Mouse (Mus musculus): ENCODE measurements around the gene Gm960.

The Gm960 gene

DNA sequence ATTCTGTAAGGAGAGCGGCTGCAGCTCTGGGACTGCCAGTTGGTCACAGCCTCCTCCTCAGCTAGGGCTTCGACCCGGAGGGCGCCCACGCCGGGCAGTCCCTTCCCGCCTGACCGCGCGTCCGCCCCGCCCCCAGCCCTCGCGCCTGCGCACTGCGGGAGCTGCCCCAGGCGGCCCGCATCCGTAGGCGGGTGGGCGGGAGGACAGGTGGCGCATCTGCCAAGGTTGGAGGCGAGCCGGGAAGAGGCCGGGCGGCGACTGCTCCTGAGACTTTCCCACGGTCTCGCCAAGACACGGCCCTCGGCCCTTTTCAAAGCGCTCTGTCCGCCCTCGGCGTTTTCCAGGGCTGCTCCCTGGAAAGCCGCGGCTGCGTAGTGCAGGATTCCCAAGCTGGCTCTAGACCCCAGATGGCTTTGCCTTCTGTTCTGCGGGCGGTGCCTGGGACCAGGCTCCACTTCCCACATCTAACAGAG is at the start of gene Gm960:
Gene Gm960 (minus strand): TSS at position 464 of the 473 bp plus-strand sequence.
- DNase-seq (ENCODE audit: low spot score in 2 of 2), result peak; percentile 67 to 87

DNA sequence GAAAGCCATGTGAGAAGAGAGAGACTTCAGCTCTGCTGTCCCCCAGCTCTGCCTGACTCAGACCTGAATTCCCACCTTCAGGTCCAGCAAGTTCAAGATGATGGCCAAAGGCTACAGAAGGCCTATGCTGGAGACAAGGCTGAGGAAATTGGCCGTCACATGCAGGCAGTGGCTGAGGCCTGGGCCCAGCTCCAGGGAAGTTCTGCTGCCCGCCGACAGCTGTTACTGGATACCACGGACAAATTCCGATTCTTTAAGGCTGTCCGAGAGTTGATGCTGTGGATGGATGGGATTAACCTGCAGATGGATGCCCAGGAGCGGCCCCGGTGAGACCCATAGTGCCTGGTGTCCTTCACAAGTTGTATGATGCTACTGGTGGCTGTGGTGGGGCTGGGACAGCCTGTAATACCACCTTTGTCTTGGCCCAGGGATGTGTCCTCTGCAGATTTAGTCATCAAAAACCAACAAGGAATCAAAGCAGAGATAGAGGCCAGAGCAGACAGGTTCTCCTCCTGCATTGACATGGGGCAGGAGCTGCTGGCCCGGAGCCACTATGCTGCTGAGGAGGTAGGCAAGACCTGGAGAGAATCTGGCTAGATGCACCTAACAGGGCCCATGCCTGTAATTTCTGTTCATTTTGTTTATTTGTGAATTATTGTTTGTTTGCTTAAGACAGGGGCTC is 49.3 kb upstream of the Gm960 start:
- no peak for DNase-seq (ENCODE audit: low spot score in 2 of 2)

DNA sequence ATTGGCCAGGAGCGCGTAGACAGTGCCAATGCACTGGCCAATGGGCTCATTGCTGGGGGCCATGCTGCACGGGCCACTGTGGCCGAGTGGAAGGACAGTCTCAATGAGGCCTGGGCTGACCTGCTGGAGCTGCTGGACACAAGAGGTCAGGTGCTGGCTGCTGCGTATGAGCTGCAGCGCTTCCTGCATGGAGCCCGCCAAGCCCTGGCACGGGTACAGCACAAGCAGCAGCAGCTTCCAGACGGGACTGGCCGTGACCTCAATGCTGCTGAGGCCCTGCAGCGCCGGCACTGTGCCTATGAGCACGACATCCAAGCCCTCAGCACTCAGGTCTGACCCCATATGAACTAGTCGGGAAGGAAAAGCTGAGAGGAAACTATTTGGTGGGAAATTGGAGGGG is 48.1 kb upstream of the Gm960 start:
- peak in 1 of 2 experiments; percentile 33 for DNase-seq (ENCODE audit: low spot score in 2 of 2)

DNA sequence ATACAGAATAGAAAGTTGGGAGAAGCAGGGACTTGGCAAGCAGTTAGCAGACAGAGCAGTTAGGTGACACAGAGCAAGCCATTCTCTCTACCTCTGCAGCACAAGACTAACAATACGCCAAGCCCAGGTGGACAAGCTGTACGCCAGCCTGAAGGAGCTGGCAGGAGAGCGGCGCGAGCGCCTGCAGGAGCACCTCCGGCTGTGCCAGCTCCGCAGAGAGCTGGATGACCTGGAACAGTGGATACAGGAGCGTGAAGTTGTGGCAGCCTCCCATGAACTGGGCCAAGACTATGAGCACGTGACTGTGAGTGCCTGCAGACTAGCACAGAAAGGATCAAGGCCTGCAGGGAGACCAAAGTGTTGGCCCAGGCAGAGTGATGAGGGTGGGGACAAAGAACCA is 47.2 kb upstream of the Gm960 start:
- DNase-seq (ENCODE audit: low spot score in 2 of 2), result no peak

DNA sequence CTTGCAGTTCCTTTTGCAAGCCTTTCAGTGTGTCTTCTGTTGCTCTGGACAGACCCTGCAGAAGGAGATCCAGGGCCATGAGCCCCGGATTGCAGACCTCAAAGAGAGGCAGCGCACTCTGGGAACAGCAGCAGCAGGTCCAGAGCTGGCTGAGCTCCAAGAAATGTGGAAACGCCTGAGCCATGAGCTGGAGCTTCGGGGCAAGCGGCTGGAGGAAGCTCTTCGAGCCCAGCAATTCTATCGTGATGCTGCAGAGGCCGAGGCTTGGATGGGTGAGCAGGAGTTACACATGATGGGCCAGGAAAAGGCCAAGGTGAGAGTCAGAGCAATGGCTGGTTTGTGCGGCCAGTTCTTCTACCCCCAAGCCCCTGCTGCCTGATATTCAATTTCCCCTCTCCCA is 46.6 kb upstream of the Gm960 start:
- no peak for DNase-seq (ENCODE audit: low spot score in 2 of 2)

DNA sequence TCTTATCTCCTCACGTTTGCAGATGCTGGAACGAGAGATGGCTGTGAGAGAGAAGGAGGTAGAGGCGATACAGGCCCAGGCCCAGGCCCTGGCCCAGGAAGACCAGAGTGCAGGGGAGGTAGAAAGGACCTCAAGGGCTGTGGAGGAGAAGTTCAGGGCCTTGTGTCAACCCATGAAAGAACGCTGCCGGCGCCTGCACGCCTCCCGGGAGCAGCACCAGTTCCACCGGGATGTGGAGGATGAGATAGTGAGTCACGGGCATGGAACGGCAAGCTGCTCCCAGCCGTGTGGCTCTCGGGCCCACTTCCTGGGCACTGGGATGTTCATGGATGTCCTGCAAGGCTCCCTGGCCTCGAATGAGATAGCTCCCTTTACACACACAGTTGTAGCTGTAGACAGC is 45.6 kb upstream of the Gm960 start:
- no peak for DNase-seq (ENCODE audit: low spot score in 2 of 2)

DNA sequence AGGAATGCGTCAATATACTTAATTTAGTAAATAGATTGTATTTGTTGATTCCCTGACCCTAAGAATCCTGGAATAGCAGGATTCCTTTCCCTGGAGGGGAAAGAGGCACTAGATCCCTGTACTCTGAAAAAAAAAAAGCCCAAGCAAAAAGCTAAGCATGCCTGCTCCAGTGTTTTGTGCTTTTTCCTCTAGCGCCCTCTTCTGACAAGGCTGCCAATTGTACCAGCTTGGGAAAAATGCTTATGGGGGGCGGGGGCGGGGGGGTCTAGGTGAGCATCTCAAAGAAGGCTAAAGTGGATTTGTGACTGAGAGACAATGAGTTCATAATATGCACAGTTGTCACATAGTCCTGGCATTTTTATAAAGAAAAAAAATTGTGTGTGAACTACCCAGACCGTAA is 45.1 kb upstream of the Gm960 start:
- DNase-seq (ENCODE audit: low spot score in 2 of 2), result peak in 1 of 2 experiments; percentile 48

DNA sequence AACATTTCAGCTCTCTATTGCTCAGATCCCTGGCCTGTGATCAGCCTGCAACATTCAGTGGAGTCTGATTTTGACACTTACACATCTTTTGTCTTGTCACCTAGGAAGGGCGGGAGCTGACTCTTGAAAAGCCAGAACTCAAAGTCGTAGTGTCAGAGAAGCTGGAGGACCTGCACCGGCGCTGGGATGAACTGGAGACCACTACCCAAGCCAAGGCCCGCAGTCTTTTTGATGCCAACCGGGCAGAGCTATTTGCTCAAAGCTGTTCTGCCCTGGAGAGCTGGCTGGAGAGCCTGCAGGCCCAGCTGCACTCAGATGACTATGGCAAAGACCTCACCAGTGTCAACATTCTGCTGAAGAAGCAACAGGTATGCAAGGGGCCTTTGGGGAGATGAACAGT is 43.8 kb upstream of the Gm960 start:
- no peak for DNase-seq (ENCODE audit: low spot score in 2 of 2)

DNA sequence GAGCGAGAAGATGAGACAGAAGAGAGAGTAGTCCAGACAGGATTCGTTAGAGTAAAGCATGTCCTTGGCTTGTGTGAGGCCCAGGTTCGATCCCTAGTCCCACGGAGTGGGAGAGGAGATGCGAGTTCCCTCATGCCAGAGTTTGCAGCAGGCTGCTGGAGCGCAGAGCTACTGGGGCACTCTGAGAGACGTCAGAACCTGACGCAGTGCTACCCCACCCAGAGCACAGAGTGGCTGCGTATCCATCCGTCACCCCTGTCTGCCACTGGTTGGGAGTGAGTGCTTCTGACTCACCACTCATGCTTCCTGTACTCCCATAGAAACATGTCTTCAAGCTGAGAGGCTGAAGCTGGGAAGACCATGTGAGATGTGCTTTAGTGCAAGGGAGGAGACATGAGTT is 43.0 kb upstream of the Gm960 start:
- DNase-seq (ENCODE audit: low spot score in 2 of 2), result no peak

DNA sequence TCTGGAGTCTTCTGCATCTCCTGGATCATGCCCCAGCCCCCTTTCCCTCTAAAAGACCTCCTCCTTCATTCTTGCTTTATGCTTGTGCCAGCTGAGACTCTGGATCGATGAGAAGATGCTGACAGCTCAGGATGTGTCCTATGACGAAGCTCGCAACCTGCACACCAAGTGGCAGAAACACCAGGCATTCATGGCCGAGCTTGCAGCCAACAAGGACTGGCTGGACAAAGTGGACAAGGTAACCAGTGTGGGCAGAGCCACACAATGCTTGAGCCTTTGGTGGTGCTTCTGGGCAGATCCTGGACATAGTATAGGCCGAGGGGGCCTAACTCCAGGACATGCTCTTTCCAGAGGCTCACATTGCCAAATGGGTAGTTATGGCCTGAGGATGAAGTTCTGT is 41.3 kb upstream of the Gm960 start:
- DNase-seq (ENCODE audit: low spot score in 2 of 2), result no peak

DNA sequence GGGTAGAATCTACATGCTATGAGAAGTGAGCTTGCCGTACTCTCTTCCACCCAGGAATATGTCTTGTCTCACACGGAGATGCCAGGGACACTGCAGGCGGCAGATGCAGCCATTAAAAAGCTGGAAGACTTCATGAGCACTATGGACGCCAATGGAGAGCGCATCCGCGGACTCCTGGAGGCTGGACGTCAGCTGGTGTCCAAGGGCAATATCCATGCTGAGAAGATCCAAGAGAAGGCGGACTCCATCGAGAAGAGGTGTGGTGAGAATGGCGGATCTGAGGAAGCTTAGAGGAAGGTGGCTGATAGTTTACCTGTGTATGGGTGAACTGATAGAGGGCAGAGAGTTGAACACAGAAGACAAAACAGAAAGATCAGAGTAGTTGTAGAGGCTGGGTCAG is 40.6 kb upstream of the Gm960 start:
- DNase-seq (ENCODE audit: low spot score in 2 of 2), result no peak

DNA sequence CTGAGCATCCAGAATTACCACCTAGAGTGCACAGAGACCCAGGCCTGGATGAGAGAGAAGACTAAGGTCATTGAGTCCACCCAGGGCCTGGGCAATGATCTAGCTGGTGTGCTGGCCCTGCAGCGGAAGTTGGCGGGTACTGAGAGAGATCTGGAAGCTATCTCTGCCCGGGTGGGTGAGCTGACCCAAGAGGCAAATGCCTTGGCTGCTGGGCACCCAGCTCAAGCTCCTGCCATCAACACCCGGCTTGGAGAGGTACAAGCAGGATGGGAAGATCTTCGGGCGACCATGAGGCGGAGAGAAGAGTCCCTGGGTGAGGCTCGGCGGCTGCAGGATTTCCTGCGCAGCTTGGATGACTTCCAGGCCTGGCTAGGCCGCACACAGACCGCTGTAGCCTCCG is 39.4 kb upstream of the Gm960 start:
- no peak for DNase-seq (ENCODE audit: low spot score in 2 of 2)

DNA sequence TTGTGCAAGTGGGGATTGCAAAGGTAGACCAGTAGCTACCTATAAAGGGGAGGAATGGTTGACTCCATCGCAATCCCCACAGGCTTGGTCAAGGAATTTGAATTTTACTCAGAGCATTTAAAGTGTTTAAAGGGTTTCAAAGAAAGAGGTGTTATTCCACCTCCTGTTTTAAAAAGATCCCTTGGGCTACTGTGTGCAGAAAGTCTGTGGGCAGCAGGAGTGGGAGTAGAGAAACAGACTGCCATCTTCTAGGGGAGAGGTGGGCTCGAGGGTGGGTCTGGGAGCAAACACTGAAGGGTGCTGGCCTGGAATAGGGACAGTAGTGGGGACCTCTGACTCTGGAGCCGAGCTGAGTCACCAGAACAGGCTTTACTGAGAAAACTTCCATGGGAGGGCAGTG is 34.6 kb upstream of the Gm960 start:
- no peak for DNase-seq (ENCODE audit: low spot score in 2 of 2)

DNA sequence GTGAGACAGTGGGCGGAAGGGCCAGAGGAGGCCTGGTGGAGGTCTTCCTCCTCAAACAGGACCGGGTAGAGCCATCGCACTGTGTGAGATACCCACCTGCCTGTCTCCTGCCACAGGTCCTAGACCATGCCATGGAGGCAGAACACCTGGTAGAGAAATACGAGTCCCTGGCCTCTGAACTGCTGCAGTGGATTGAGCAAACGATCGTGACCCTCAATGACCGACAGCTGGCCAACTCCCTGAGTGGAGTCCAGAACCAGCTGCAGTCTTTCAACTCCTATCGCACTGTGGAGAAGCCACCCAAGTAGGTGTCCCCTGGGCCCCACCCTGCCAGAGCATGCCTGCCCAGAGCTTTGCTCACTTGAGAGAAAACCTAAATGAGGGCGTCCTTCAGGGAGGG is 30.7 kb upstream of the Gm960 start:
- no peak for DNase-seq (ENCODE audit: low spot score in 2 of 2)

DNA sequence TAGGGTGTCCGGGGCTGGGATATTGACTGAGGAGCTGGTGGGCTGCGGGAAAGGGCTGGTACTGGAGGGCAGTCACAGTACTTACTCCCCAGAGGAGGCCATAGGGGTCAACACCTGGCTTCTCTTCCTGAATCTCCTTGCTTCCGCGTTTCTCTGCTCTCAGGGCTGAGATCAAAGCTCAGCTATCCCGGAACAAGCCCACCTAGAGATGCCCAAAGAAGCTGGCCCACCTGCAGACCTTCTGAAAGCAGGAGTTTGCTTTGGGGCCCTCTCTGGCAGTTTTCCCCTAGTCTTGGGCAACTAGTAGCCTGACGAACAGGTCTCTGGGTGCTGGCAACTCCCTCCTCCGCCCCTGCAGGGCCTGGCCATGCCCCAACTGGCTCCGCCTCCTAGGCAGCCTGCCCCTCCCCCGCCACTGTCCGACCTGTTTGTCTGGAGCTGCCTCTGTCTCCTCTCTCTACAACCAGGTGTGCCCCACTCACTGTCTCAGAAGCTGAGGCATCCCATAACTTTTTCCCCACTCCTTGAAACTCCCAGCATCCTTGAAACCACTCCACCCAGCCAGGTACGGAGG is 22.3 kb upstream of the Gm960 start:
- DNase-seq (ENCODE audit: low spot score in 2 of 2), result no peak

DNA sequence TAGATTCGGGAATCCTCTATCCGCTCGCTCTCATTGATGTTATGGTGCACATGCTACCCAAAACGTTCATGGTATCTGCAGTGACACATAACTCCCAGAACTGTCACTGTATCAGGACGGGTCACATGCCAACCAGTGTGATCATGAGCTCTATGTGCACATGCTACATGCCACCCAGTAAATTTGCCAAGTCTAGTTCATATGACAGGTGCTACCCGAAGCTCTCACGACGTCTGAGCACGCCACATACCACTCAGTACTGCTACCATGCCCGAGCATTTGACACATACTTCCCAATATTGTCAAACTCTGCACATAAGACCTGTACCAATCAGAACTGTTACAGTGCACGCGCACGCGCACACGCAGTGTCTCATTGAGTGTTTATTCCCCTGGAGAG is 21.6 kb upstream of the Gm960 start:
- no peak for DNase-seq (ENCODE audit: low spot score in 2 of 2)

DNA sequence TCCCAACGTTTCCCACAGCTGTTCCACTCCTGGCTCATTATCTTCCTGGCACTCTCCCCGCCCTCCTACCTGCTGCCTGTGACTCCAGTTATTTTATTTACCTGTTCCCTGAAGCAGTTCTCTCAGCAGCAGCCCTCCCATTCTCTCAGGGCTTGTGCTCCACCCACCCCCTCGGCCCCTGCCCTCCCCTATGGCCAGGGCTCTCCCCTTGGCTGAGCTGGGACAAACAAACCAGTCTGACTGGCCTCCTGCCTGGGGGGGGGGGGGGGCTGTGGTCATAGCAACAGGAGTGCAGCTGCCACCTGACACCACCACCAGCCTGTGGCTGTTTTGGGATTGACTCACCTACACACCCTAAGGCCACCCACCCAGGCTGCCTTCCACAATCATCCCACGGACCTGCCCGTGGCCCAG is 20.9 kb upstream of the Gm960 start:
- DNase-seq (ENCODE audit: low spot score in 2 of 2), result no peak

DNA sequence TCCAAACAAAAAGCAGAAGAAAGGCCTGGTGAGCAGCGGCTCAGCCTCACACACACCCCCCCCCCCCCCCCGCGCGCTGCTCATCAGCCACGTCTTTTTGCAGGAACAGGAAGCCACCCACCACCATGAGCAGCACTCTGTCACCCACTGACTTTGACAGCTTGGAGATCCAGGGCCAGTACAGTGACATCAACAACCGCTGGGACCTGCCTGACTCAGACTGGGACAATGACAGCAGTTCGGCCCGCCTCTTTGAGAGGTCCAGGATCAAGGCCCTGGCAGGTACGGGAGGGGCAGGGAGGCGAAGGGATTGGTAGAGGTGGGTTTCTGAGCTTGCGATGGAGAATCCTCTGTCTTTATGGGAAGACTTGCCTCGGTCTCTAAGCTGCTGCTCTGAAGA is 20.2 kb upstream of the Gm960 start:
- no peak for DNase-seq (ENCODE audit: low spot score in 2 of 2)

DNA sequence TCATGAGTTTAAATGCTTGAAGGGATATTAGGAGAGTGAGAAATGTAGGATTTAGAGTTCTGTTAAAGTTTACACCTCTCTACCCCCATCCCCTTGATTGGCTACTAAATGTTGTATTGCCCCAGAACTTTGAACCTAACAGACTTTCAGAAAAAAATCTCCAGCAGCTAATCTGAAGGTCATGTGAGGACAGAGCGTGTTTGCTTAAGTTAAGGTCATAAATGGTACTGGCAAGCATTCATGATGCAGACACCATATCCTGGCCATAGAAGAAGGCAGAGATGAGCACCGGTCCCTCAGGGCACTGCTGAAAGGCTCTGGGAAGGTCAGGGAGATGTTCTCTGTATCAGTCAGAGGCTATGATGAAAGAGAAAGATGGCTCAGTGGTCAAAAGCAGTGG is 18.8 kb upstream of the Gm960 start:
- no peak for DNase-seq (ENCODE audit: low spot score in 2 of 2)

DNA sequence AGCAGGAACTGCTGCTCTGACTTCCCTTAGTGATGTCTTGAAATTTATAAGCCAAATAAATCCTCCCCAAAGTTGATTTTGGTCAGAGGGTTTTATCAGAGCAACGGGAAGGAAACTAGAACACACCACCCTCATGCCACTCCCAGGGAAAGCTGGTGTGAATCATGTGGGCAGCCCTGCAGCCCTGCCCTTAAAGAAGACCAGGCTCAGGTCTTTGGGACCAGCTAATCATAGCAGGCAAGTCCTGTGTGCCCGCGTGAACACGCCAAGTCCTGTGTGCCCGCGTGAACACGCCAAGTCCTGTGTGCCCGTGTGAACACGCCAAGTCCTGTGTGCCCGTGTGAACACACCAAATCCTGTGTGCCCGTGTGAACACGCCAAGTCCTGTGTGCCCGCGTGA is 18.3 kb upstream of the Gm960 start:
- no peak for DNase-seq (ENCODE audit: low spot score in 2 of 2)

DNA sequence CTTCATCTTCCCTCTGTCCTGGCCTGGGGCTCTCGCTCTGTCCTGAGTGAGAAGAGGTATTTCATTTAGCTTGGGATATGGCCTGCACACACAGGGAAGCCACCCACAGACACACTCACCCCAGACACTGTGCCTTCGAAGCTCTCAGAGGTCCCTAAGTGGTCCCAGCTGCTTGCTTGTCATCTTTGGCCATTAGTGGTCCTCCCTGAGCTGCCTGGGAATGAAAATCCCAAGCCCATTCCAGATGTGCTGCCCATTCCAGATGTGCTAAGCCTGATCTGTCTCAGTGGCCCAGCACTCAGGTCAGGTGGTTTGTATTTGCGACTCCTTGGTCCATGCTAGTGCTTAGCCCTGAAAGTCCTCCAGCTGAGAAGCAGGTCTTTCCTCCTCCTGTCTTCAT is 15.4 kb upstream of the Gm960 start:
- DNase-seq (ENCODE audit: low spot score in 2 of 2), result no peak

DNA sequence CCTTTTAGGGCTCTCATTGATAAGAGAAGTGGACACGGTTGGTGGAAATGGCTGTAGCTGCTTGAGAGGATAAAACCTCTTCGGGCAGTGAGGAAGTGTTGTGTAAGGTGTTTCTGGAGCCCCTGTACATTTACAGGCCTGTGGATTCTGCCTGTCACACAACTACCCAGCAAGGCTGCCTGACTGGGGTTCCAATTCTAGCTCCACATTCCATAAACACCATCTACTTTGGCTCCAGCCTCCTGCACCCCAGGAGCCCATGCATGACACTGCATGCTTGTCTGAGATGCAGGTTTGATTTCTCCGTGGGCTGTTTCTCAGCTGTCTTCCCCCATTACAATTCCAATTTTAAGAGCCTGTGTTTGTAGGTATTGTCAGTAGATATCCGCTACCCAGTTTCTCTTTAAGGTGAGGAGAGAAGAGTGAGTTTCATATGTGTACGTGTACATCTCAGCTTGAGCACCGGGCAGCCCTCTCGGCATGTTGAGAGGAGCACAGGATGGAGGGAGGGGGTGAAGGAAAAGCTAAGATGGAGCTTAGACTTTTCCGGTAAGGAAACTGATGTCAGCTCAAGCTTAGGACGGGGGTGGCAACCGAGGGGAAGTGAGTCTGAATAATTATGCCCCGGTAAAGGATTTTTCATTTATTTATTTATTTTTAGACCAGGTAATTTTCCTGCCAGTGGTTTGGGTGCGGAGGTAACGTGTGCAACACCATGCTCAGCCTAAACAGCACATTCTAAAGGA is 14.5 kb upstream of the Gm960 start:
- DNase-seq (ENCODE audit: low spot score in 2 of 2), result no peak

DNA sequence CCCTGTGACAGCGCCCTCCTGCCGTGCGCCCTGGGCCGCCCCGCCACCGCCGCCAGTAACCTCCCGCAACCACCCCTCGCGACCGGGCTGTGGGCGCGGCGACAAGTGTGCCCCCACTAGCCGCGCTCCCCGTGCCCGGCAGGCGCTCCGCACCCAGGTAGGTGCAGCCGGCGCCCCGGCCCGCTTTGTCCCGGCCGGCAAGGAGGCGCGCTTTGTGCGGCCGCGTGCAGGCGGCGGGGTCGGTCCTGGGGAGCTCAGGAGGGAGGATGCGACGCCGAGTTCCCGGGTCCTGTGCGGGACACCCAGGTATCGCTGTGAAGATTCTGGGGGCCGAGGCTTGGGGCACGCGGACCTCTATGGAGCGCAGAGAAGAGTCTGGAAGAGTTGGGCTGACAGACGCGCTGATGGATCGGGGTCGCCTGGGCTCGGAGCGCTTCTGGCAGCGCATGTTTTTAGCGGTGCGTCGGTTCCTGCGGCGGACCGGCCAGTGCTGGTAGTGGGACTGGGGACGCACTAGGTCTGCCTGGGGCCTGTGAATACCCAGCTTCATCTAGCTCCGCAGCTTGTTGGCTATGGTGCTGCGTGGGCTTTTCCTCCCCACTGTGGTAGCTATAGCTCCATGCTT is 13.8 kb upstream of the Gm960 start:
- peak in 1 of 2 experiments; percentile 43 for DNase-seq (ENCODE audit: low spot score in 2 of 2)

Measured in cerebellum, postnatal 4 days (tissue).